Mouse (Mus musculus) adrenal gland, adult 18-20 months (tissue): ENCODE data around the gene Ppil6. TPM values are rescaled to one million over a fixed set of nuclear protein-coding genes. Genes with fewer than 3 reads are reported as not detected.

Experiments
- DNase-seq, 2 experiments: peaks; one replicate each; pipeline ENCODE4 v3.0.0; 2021 to 2022; ENCODE audit warnings: low spot score in 2 of 2
- long read RNA-seq, 2 experiments: library from polyadenylated mRNA; stranded (forward); transcript quantifications; one replicate each; pipeline ENCODE4 v2.0.0; 2021
- total RNA-seq, 2 experiments: library from RNA; stranded (reverse); gene quantifications; 1 replicate in 1 of 2; 2 replicates in 1 of 2; pipeline ENCODE4 v1.2.3; 2021

Gene Ppil6
- under 1 TPM; 0.43 to 0.64 TPM for total RNA-seq
- long read RNA-seq, experiment 1, result 0 reads
- long read RNA-seq, experiment 2, partial matches to known transcripts, result 0 of 2 reads
- long read RNA-seq, experiment 2, other reads (novel, unspliced or antisense), result 1 of 2 reads

GRCm38 (mm10) chr10:41489708-41490517 lies at the start of gene Ppil6, which contains the start of gene Smpd2:
Gene Ppil6, plus strand, starts transcription at chr10:41490439.
Gene Smpd2, minus strand, starts transcription at chr10:41490369.
- DNase-seq, result peak; percentile 94 to 95

GRCm38 (mm10) chr10:41448216-41448615 lies 42.0 kb upstream of the Ppil6 start:
- no peak for DNase-seq

- DNase-seq, result no peak
These were observed 40.6 kb upstream of the Ppil6 start for GRCm38 (mm10) chr10:41449684-41450083.

DNA sequence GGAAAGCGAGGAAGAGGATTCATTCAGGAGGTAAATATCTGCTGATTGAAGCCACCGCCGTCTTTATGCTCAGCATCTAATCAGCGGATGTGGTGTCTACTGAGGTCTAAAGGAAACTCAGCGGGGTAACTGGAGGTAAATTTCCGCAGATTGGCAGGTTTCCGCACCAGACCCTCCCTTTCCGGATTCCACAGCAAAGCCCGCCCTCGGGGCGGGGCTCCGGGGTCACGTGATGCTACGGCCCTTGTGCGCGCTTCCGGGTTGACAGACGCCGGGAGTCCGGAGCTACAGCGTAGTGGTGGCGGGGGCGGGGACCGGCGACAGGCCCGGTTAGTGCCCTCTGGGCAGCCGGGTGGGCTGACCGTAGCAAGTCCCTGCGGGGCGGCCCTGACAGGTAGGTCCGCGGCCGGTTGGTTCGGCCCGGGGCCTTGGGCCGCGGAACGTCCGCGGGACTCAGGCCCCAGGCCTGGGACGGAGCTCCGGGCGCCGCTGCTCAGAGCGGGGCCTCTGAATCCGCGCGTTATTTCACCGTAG lies 40.0 kb upstream of the Ppil6 start, which contains the start of gene Zbtb24:
Gene Zbtb24, plus strand, starts transcription at position 247 of the 534 bp plus-strand sequence.
- peak; percentile 95 for DNase-seq

- no peak for DNase-seq
These were observed 39.3 kb upstream of the Ppil6 start for GRCm38 (mm10) chr10:41450780-41451522.

- DNase-seq, result no peak
These were observed 38.6 kb upstream of the Ppil6 start for GRCm38 (mm10) chr10:41451656-41452055.

DNA sequence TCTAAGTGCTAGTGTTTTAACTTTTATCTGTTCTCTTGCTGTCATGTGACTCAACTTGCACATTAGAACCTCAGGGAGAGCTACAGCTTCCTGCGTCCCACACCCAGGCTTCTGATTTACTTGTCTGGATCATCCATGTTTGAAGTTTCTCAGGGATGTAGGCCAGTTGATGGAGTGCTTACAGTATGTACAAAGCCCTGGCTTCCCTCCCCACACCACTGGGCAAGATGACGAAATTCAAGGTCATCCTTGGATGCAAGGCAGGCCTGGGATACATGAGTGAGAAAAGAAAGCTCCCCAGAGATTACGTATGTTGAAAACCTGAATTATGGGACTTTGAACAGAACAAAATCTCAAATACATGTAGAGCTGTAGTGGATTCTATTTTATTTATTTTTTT lies 37.4 kb upstream of the Ppil6 start:
- DNase-seq, result no peak

GRCm38 (mm10) chr10:41459990-41460389 lies 30.2 kb upstream of the Ppil6 start:
- no peak for DNase-seq

GRCm38 (mm10) chr10:41460501-41460900 lies 29.7 kb upstream of the Ppil6 start:
- DNase-seq, result no peak

- no peak for DNase-seq
These were observed 29.0 kb upstream of the Ppil6 start for GRCm38 (mm10) chr10:41461057-41461722.

DNA sequence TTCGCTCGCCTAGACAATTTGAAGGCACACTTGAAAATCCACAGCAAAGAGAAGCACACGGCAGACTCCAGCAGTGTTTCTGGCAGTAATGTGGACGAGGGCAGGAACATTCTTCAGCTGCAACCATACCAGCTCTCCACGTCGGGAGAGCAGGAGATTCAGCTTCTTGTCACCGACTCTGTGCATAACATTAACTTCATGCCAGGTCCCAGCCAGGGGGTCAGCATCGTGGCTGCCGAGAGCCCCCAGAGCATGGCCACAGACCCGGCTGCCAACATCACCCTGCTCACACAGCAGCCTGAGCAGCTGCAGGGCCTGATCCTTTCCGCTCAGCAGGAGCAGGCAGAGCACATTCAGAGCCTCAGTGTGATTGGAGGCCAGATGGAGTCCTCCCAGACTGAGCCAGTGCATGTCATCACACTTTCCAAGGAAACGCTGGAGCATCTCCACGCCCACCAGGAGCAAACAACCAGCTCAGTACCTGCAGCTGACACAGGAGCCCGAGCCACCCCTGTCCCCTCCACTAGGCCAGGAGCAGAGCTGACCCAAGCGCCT lies 25.8 kb upstream of the Ppil6 start:
- DNase-seq, result no peak

GRCm38 (mm10) chr10:41467325-41467724 lies 22.9 kb upstream of the Ppil6 start:
- no peak for DNase-seq

- DNase-seq, result no peak
These were observed 19.5 kb upstream of the Ppil6 start for GRCm38 (mm10) chr10:41470693-41471092.

GRCm38 (mm10) chr10:41472534-41472933 lies 17.7 kb upstream of the Ppil6 start:
- DNase-seq, result no peak

DNA sequence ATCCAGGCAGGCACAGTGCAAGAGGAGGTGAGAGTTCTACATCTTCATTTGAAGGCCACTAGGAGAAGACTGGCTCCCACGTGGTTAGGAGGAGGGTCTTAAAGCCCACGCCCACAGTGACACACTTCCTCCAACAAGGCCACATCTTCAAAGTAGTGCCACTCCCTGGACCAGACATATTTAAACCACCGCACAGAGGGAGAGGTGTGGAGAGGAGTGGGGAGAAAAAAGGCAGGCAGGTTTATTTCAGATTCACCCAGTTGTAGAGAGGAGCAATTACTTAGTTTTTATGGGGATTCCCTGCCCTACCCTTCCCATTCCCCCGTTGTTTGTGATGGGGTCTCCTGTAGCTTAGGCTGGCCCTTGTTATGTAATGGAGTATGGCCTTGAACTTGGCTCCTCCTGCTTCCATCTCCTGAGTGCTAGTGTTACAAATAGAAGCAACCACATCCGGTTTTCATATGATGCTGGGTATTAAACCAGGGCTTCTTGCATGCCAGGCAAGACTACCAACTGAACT lies 17.2 kb upstream of the Ppil6 start:
- no peak for DNase-seq

DNA sequence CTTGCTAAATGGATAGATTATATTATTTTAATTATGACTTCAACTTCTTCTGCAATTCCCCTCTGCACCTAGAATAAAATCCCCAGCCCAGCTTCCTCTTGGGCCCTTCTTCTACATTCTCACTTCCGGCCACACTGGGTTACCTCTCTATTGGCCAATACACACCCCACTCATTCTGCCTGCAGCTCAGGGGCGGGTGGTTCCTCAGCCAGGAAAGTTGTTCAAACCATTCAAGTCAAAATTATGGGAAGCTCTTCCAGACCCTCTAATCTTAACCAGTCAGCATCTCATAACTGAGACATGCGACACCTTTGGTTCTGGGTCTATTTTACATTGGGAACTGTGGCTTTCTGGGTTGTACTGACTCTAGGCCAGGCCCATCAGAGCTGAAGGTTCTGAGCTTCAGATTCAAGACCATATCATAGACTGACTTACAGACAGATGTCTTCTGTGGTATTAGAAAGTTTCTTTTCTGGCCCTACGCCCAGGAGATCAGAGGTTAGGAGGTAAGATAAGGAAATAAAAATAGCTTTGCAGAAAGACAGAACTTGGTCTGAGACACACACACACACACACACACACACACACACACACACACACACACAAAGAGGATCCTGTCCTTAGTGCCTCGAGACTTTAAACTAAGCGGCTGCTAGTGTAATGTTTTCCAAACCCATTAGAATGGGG lies 16.3 kb upstream of the Ppil6 start:
- no peak for DNase-seq

GRCm38 (mm10) chr10:41474981-41475391 lies 15.3 kb upstream of the Ppil6 start:
- no peak for DNase-seq

DNA sequence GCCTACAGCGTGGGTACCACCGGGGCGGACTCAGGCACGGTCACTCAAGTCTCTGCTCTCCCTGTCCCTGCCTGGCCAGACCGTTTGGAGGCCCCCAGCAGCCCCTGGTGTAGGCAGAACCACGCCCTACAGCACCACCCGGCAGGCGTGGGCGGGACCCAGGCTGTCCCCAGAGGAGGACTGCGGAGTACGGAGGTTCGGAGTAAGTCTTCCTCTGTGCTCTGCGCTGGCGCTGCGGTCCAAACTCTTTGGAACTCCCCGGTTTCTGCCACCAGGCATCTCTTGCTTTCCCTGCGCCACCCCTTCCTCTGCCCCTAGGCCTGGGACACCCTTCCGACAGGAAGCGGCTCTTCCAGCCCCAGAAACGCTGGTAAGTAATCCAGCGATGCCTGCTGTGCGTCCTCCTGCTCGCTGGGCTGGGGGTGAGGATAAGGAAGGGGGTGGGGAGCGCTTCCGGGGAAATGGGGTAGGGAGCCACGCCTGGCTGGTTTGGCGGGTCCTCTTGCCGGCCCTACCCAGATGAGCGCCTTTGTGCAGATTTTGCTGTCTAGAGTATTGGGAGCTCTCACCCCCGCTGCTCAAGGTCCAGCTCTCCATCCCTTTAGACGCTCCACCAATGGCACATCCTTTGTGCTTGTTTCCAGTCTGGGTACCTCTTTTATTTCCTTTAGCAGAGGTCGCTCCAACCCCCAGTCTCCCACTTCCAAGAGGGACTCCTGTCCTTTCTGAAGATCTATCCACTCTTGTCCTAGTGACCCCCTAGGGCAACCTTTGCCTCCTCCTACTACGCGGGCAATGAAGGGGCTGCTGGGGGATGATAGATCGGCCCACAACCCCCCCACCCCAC lies 13.8 kb upstream of the Ppil6 start, which contains the start of gene Mical1:
Gene Mical1, plus strand, starts transcription at position 144 of the 847 bp plus-strand sequence.
- DNase-seq, result peak; percentile 39 to 62

DNA sequence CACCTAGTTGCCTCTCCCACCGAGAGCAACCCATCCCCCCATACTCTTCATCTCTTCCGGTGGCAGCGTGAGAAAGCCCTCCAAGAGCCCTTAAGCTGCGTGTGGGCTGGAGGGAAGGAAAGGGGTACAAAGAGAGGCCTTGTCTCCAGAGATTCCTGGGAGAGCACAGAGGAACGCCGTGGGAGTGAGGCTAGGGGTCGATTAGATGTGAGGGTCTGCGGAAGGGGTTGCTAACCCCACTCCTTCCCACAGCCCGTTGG lies 13.3 kb upstream of the Ppil6 start:
- DNase-seq, result no peak
